Mouse (Mus musculus): Measurements from ENCODE around the gene Ehbp1.

DNA sequence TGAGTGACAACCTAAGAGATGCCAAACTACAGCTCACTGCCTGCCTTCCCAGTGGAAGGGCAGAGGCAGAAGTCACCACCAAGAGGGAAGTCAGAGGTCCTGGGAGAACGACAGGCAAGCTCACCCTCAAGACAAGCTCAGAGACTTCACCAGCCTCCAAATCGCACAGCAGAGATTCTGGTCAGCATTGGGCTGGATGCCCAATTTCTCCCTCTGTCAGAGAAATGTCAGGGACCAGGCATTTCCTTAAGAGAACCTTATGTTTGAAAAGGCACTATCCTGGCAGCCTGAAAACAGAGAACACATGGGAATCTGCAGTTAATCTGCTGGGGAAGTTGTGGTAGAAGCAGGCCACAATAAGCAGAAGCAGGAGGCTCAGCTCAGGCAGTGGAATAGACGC, 151.5 kb downstream of the Ehbp1 start:
- TF ChIP-seq CTCF (IDR thresholded peaks at IDR 0.05; ENCODE audit: borderline replicate concordance, insufficient read depth, low read depth, low read length) = no peak
- TF ChIP-seq POLR2A (IDR thresholded peaks at IDR 0.05; ENCODE audit: borderline replicate concordance, insufficient read depth, low read length) = no peak
